Mouse (Mus musculus): ENCODE measurements around the gene Ly6g6f.

DNA sequence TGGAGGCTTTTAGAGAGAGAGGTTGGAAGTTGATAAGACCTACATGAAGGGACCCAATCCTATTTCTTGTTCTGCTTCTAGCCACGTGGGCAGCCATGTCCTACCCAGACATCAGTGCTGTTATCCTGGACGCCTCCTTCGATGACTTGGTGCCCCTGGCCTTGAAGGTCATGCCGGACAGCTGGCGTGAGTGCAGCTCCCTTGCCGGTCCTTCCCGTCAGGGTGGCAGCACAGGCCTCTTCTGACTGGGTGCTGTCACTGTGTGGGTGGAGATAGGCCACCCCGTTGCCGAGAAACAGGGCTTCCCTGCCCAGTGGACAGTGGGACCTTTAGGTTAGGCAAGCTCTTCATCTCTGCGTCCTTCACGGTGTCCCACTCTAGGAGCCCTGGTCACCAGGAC is 15.8 kb upstream of the Ly6g6f start:
- TF ChIP-seq GATA1 (IDR thresholded peaks at IDR 0.05; ENCODE audit: borderline replicate concordance, low read length) (no peak), FLI1 (IDR thresholded peaks at IDR 0.05; ENCODE audit: low read length) (no peak)

All from megakaryocyte, embryonic 14.5 days (primary cell).